Mouse (Mus musculus) stomach, embryonic 14.5 days (tissue): ENCODE data around the gene H1f0. TPM values are rescaled to one million over a fixed set of nuclear protein-coding genes. Genes with fewer than 3 reads are reported as not detected.
"Not testable (repeated sequence)": the region's sequence is repeated elsewhere in the genome, so short reads cannot be mapped to it uniquely, and the experiment has no call there.

ENCODE experiments used
- ATAC-seq: fragments of 200-750 bp; cut with Nextera tagmentation; 2 replicates; pipeline ENCODE4 v1.8.0; 2017; ENCODE audit warnings: low read depth, moderate TSS enrichment; ENCODE audit not compliant: insufficient number of reproducible peaks, insufficient read depth, low FRiP score
- H3K27ac ChIP-seq: fragments of 300-500 bp; sonication (generic); 2 replicates; pipeline ENCODE4 v1.5.1; 2014; ENCODE audit warnings: mild to moderate bottlenecking, low read length, moderate library complexity, mixed read lengths
- H3K27me3 ChIP-seq: fragments of 300-500 bp; sonication (generic); 2 replicates; pipeline ENCODE4 v1.6.1; 2014; ENCODE audit warnings: low read length, control low read depth, mixed read lengths; ENCODE audit not compliant: control insufficient read depth, insufficient read depth
- H3K36me3 ChIP-seq: fragments of 300-500 bp; sonication (generic); 2 replicates; pipeline ENCODE4 v1.6.1; 2014; ENCODE audit warnings: mild to moderate bottlenecking, control low read depth, low read length, moderate library complexity, mixed read lengths; ENCODE audit not compliant: control insufficient read depth, insufficient read depth
- H3K4me1 ChIP-seq: fragments of 300-500 bp; sonication (generic); 2 replicates; pipeline ENCODE4 v1.6.1; 2014; ENCODE audit warnings: low read length, control low read depth, mixed read lengths; ENCODE audit not compliant: control insufficient read depth, insufficient read depth
- H3K4me2 ChIP-seq: fragments of 300-500 bp; sonication (generic); replicated peaks from 2 replicates; pipeline ENCODE4 v1.6.1; 2014; ENCODE audit warnings: low read depth, low read length, control low read depth
- H3K4me3 ChIP-seq: fragments of 300-500 bp; sonication (generic); 2 replicates; pipeline ENCODE4 v1.5.1; 2014; ENCODE audit warnings: low read depth, low read length, control low read depth
- H3K9ac ChIP-seq: fragments of 300-500 bp; sonication (generic); replicated peaks from 2 replicates; pipeline ENCODE4 v1.6.1; 2014; ENCODE audit warnings: low read depth, mild to moderate bottlenecking, control low read depth, low read length, moderate library complexity, mixed read lengths
- H3K9me3 ChIP-seq: fragments of 300-500 bp; sonication (generic); 2 replicates; pipeline ENCODE4 v1.6.1; 2016; ENCODE audit warnings: low read depth, low read length, control low read depth; ENCODE audit not compliant: control insufficient read depth
- WGBS: fragments of 180-500 bp; shearing (Covaris S2); extraction: QIAGEN DNeasy Blood & Tissue Kit; methylation state at CpG from one replicate; pipeline ENCODE4 v1.1.7; 2014; 5-methylcytosine and 5-hydroxymethylcytosine counted together
- polyA plus RNA-seq: library from polyadenylated mRNA; unstranded; fragments of >200 nt; fragmentation: Nextera tagmentation; extraction: Ambion mirVana; gene quantifications from 2 replicates; pipeline ENCODE4 v1.2.1, GENCODE M21; 2014

The H1f0 gene
- polyA plus RNA-seq, 1 experiment from 2014 or later: 160 TPM

- H3K9ac ChIP-seq: no peak overlapping the region
- H3K27ac ChIP-seq: peak overlapping the region; percentile 30; the same call in 1 of the 2 replicates
- peaks cover 23% of the 10 kb centered on the region; the same call in 1 of the 2 replicates for H3K4me1 ChIP-seq
- H3K4me3 ChIP-seq: peak overlapping the region; percentile 53
- no peaks in the 10 kb centered on the region for H3K36me3 ChIP-seq
- H3K27me3 ChIP-seq: no peaks in the 10 kb centered on the region
- 45% methylated on average over 14 of the region's 14 CpGs for WGBS
- peak overlapping the region; percentile 89 for H3K4me2 ChIP-seq
- no peaks in the 10 kb centered on the region for H3K9me3 ChIP-seq
- ATAC-seq: no peak
These were observed 1.5 kb upstream of the H1f0 start for GRCm38 (mm10) chr15:79026511-79027290.

GRCm38 (mm10) chr15:79027291-79028205 lies 702 bp upstream of the H1f0 start:
- 7% methylated on average over 46 of the region's 46 CpGs for WGBS
- Histone ChIP-seq H3K9ac (peak overlapping the region; percentile 93), H3K9me3 (no peaks in the 10 kb centered on the region)

GRCm38 (mm10) chr15:79028823-79029484 lies 704 bp downstream of the H1f0 start:
- Histone ChIP-seq H3K4me3 (peak overlapping the region; percentile 53), H3K27me3 (no peaks in the 10 kb centered on the region), H3K9me3 (no peaks in the 10 kb centered on the region), H3K4me1 (peaks cover 22% of the 10 kb centered on the region; the same call in 1 of the 2 replicates), H3K4me2 (peak overlapping the region; percentile 89), H3K9ac (peak overlapping the region; percentile 93), H3K36me3 (no peaks in the 10 kb centered on the region), H3K27ac (peak overlapping the region; percentile 93)
- WGBS: 22% methylated on average over 16 of the region's 16 CpGs
- ATAC-seq: no peak

More at GRCm38 (mm10) chr15:79027291-79028205, 702 bp upstream of the H1f0 start:
- no peaks in the 10 kb centered on the region for H3K36me3 ChIP-seq
- H3K4me2 ChIP-seq: peak overlapping the region; percentile 89
- no peak for ATAC-seq
- H3K27me3 ChIP-seq: no peaks in the 10 kb centered on the region
- peaks cover 28% of the 10 kb centered on the region; the same call in 1 of the 2 replicates for H3K4me1 ChIP-seq
- H3K4me3 ChIP-seq: peak overlapping the region; percentile 53
- peak overlapping the region; percentile 93 for H3K27ac ChIP-seq

- H3K9ac ChIP-seq: peak overlapping the region; percentile 43
- H3K4me1 ChIP-seq: peaks cover 22% of the 10 kb centered on the region; the same call in 1 of the 2 replicates
- no peaks in the 10 kb centered on the region for H3K27me3 ChIP-seq
- H3K9me3 ChIP-seq: no peaks in the 10 kb centered on the region
- peaks cover 5% of the 10 kb centered on the region; the same call in 1 of the 2 replicates for H3K36me3 ChIP-seq
- WGBS: 4% methylated on average over 11 of the region's 11 CpGs
- ATAC-seq: no peak
- H3K27ac ChIP-seq: peak overlapping the region; percentile 93
- H3K4me2 ChIP-seq: peak overlapping the region; percentile 89
- peak overlapping the region; percentile 53 for H3K4me3 ChIP-seq
These were observed 1.4 kb downstream of the H1f0 start for GRCm38 (mm10) chr15:79029519-79030241.

GRCm38 (mm10) chr15:79030551-79031435 lies 2.5 kb downstream of the H1f0 start:
- WGBS: under 1% methylated on average over 52 of the region's 52 CpGs
- no peaks in the 10 kb centered on the region for H3K27me3 ChIP-seq
- ATAC-seq: peak; percentile 81
- H3K4me3 ChIP-seq: peak overlapping the region; percentile 53
- peak overlapping the region; percentile 93 for H3K27ac ChIP-seq
- H3K4me2 ChIP-seq: peak overlapping the region; percentile 89
- peaks cover 14% of the 10 kb centered on the region; the same call in 1 of the 2 replicates for H3K36me3 ChIP-seq
- peak overlapping the region; percentile 55 for H3K9ac ChIP-seq
- peaks cover 20% of the 10 kb centered on the region; the same call in 1 of the 2 replicates for H3K4me1 ChIP-seq
- H3K9me3 ChIP-seq: no peaks in the 10 kb centered on the region

GRCm38 (mm10) chr15:79031908-79032307 lies 3.7 kb downstream of the H1f0 start:
- 0 out of 2 replicates have a peak, but pooled peaks cover 14% of the 10 kb centered on the region for H3K4me1 ChIP-seq
- peak overlapping the region; percentile 89 for H3K4me2 ChIP-seq
- peaks cover 22% of the 10 kb centered on the region for H3K36me3 ChIP-seq
- H3K27ac ChIP-seq, ATAC-seq, H3K9me3 ChIP-seq, H3K9ac ChIP-seq, H3K27me3 ChIP-seq, H3K4me3 ChIP-seq: not testable (repeated sequence)
- WGBS: 86% methylated on average over 5 of the region's 5 CpGs

- H3K4me3 ChIP-seq: no peak overlapping the region
- ATAC-seq: 0 out of 2 replicates have a peak, but pooled peaks have one; percentile 19
- no peak overlapping the region for H3K9ac ChIP-seq
- no peaks in the 10 kb centered on the region for H3K9me3 ChIP-seq
- H3K27ac ChIP-seq: no peak overlapping the region
- H3K4me1 ChIP-seq: peaks cover 20% of the 10 kb centered on the region; the same call in 1 of the 2 replicates
- WGBS: 12% methylated on average over 14 of the region's 14 CpGs
- H3K27me3 ChIP-seq: peaks cover 12% of the 10 kb centered on the region
- peaks cover 26% of the 10 kb centered on the region for H3K36me3 ChIP-seq
- H3K4me2 ChIP-seq: no peak overlapping the region; the same call in 1 of the 2 replicates
These were observed 9.7 kb downstream of the H1f0 start for GRCm38 (mm10) chr15:79037913-79038328.
